Mouse (Mus musculus) frontal cortex, adult (tissue): ENCODE measurements around the gene Rpl12.

Source experiments
- ATAC-seq: cut with Nextera tagmentation; 2 replicates; pipeline ENCODE4 v1.9.2; 2017; ENCODE audit warnings: mild to moderate bottlenecking, moderate library complexity, mixed read lengths; ENCODE audit not compliant: low TSS enrichment

Rpl12 gene

GRCm38 (mm10) chr2:32961192-32961995 lies at the start of gene Rpl12, which contains the start of gene Lrsam1:
Rpl12 (plus strand) TSS chr2:32961559.
Lrsam1 (minus strand) TSS chr2:32961614.
- peak; percentile 83 for ATAC-seq

DNA sequence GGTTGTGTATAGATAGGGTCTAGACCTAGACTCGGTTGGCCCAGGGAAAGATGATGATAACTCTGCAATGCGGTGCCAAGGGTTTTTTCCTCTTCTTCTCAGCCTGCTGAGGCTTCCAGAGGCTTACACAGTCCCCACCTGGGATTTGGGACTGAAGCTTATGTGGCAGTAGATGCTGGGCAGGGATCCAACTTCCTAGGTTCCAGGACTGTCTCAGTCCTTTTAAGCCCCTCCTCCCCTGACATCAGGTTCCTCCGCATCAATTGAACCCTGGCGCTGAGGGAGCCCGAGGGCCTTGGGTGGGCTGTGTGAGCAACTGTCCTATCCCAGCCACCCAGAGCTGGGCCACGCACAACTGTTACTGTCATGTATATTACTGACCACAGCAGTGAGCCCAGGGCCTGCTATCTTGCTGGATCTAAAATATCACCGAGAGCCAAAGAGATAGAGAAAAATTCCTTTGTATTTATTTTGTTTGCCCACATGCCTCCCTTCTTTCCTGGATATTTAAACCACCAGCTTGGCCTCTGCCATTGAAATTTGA lies 49.6 kb upstream of the Rpl12 start:
- ATAC-seq = no peak

GRCm38 (mm10) chr2:32912210-32912804 lies 49.1 kb upstream of the Rpl12 start:
- peak; percentile 32; the same call in 1 of the 2 replicates for ATAC-seq

- no peak for ATAC-seq
Observed at GRCm38 (mm10) chr2:32914362-32914761, 47.0 kb upstream of the Rpl12 start.

- no peak for ATAC-seq
Observed at GRCm38 (mm10) chr2:32914896-32915295, 46.5 kb upstream of the Rpl12 start.

DNA sequence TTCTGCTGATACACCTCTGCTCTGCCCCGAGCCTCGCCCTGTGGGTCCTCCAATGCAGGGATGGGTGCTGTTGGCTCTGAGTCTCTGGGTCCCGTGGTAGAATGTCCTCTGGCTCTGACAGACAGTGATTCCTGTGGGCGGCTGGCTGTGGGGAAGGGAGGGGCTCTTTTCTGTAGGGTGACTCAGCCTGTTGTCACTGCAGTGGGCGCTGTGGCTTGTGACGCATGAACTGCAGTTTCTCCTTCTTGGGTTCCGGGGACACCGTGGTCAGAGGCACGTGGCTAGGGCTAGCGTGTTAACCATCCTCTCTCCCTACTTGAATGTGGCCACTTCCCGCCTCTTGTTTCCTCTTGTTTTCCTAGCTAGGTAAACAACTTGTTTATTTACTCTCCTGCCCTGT lies 43.8 kb upstream of the Rpl12 start:
- peak; percentile 91 for ATAC-seq

DNA sequence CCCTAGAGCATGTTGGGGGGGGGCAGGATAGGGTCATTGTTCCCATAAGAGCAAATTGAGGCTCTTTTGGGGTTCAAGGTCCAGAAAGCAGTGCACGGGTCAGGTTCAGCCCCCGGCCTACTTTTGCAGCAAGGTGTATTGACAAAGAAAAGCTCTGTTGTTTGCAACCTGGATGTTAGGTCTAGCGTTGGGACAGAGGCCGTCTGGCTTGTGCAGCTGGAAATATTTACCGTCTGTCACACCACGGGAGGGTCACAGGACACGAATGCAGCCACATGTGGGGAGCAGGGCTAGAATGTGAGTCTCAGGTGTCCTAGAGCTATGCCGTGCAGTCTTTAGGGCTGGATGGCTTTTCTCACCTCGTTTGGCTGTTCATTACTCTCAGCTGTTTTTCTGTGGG lies 43.0 kb upstream of the Rpl12 start:
- ATAC-seq = no peak

DNA sequence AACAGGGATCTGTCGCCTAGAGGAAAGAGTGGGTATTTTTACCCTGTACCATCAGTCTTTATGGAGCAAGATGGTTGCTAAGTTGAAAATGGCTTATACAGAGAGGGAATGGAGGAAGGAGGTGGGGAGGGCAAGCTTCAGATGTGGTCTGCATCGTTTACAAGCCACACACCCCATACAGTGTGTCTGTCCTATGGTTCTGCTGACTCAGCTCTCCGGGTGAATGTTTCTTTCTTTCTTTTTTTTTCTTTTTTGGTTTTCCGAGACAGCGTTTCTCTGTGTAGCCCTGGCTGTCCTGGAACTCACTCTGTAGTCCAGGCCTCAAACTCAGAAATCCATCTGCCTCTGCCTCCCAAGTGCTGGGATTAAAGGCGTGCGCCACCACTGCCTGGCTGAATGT lies 40.1 kb upstream of the Rpl12 start:
- ATAC-seq = no peak

DNA sequence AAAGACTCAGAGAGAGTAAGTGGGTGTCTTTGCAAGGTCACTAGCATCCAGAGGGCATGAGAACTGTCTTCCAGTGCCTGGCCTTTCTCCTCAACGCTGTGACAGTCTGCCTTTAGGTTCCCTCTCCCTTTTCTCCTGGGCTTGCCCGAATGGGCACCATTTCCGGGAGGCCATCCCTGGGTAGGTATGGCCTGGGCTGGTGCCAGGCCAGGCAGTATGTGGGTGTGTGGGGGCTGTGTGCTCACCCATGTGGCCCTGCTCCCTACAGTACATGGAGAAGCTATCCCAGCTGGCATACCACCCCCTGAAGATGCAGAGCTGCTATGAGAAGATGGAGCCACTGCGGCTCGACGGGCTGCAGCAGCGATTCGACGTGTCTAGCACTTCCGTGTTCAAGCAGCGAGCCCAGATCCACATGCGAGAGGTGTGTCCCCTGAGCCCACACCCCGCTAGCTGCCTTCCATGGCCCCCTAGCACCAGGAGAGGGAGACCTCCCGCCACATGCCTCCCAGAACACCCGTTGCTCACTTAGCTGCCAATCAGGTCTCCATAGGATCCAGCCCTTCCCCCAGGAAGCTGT lies 39.5 kb upstream of the Rpl12 start:
- ATAC-seq = no peak

- ATAC-seq = no peak
Observed at GRCm38 (mm10) chr2:32922564-32922963, 38.8 kb upstream of the Rpl12 start.

DNA sequence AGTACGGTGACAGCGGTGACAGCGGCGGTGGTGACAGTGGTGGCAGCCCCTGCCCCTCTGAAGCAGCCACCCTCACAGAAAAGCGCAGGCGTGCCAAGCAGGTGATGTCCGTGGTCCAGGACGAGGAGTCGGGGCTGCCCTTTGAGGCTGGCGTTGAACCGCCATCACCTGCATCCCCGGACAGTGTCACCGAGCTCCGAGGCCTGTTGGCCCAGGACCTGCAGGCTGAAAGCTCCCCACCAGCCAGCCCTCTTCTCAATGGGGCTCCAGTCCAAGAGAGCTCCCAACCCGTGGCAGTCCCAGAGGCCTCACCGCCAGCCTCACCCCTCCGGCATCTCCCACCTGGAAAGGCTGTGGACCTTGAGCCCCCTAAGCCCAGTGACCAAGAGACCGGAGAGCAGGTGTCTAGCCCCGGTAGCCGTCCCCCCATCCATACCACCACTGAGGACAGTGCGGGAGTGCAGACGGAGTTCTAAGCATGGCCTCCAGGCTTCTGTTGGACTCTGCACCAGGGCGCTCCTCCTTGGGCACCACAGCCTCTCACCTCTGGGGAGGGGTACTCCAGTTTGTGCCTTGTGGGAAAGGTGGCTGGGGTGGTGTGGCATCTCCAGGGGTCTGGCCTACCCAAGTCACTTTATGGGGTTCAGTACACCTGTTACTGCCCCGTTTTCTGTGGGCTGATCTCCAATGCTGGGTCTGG lies 37.7 kb upstream of the Rpl12 start:
- ATAC-seq = no peak

- ATAC-seq = no peak
Observed at GRCm38 (mm10) chr2:32924306-32924844, 37.0 kb upstream of the Rpl12 start.

- no peak for ATAC-seq
Observed at GRCm38 (mm10) chr2:32926330-32927075, 34.9 kb upstream of the Rpl12 start.

- no peak for ATAC-seq
Observed at GRCm38 (mm10) chr2:32927624-32928234, 33.6 kb upstream of the Rpl12 start.

DNA sequence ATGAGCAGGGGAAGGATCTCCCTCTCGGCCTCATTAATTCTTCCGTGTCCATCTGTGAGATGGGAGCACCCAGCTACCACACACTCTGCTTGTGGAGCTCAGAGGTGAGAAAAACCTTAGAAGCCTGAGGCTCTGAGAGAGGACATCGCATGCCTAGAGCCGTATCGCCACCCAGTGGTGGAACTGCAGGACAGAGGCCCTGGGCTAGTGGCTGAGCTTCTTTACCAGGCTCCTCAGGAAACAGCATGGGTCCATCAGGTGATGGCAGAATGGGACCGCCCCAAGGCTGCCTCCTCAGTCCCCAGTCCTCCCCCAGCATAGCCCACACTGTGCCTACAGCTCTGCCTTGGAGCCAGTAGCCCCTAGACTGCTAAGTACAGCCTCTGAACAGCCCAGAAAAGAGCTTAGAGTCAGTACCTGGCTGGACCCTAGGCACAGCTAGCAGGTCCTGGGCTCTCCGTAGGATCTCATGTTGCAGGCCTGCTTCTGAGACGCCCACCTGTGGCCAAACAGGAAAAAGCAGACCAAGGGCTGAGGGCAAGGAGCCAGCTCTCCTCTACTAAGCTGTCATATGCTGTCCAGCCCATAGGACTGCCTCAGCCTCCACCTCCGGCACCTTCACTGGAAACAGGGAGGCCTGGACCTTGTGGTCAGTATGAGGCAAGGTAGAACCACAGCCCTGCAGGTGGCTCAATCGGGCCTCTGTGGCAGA lies 33.0 kb upstream of the Rpl12 start:
- peak; percentile 87 for ATAC-seq

- ATAC-seq = no peak
Observed at GRCm38 (mm10) chr2:32928947-32929829, 32.2 kb upstream of the Rpl12 start.

GRCm38 (mm10) chr2:32931730-32932129 lies 29.6 kb upstream of the Rpl12 start:
- ATAC-seq = no peak

DNA sequence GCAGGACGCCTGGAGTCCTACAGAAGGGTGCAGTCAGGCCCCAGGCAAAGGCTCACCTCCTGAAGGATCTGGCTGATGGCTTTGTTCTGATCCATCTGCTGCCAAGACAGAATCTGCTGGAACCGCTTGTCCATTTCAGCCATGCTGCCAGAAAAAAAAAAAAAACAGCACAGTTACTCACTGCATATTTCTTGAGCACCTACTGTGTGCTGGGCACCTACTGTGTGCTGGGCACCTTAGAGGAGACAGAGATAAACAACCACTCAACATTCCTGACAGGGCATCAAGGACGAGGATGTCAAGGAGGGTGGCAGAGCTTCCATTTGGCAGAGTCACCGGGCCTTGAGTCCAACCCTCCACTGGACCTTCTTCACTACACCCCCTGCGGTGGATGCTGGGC lies 22.6 kb upstream of the Rpl12 start:
- ATAC-seq = no peak

GRCm38 (mm10) chr2:32939418-32939817 lies 21.9 kb upstream of the Rpl12 start:
- peak; percentile 55; the same call in 1 of the 2 replicates for ATAC-seq
